Mouse (Mus musculus) stomach, embryonic 16.5 days (tissue): ENCODE data around the gene Ap2a2. TPM values are rescaled to one million over a fixed set of nuclear protein-coding genes. Genes with fewer than 3 reads are reported as not detected.

Experiments
- ATAC-seq: fragments of 200-750 bp; cut with Nextera tagmentation; 2 replicates; pipeline ENCODE4 v1.8.0; 2017; ENCODE audit warnings: moderate number of reproducible peaks, moderate TSS enrichment; ENCODE audit not compliant: insufficient read depth, low FRiP score
- H3K27ac ChIP-seq: fragments of 300-500 bp; sonication (generic); 2 replicates; pipeline ENCODE4 v1.5.1; 2014; ENCODE audit warnings: low read length
- H3K27me3 ChIP-seq: fragments of 300-500 bp; sonication (generic); 2 replicates; pipeline ENCODE4 v1.6.1; 2014; ENCODE audit warnings: low read length, control low read depth, mixed read lengths; ENCODE audit not compliant: control insufficient read depth, insufficient read depth
- H3K36me3 ChIP-seq: fragments of 300-500 bp; sonication (generic); 2 replicates; pipeline ENCODE4 v1.6.1; 2014; ENCODE audit warnings: low read length; ENCODE audit not compliant: control insufficient read depth, insufficient read depth
- H3K4me1 ChIP-seq: fragments of 300-500 bp; sonication (generic); 2 replicates; pipeline ENCODE4 v1.6.1; 2014; ENCODE audit warnings: low read length, control low read depth, mixed read lengths; ENCODE audit not compliant: control insufficient read depth, insufficient read depth
- H3K4me2 ChIP-seq: fragments of 300-500 bp; sonication (generic); 2 replicates; pipeline ENCODE4 v1.6.1; 2014; ENCODE audit warnings: low read depth, low read length, mixed read lengths
- H3K4me3 ChIP-seq: fragments of 300-500 bp; sonication (generic); replicated peaks from 2 replicates; pipeline ENCODE4 v1.5.1; 2014; ENCODE audit warnings: mild to moderate bottlenecking, low read length
- H3K9ac ChIP-seq: fragments of 300-500 bp; sonication (generic); 2 replicates; pipeline ENCODE4 v1.6.1; 2014; ENCODE audit warnings: low read length
- H3K9me3 ChIP-seq: fragments of 300-500 bp; sonication (generic); replicated peaks from 2 replicates; pipeline ENCODE4 v1.6.1; 2016; ENCODE audit warnings: low read length, control low read depth; ENCODE audit not compliant: control insufficient read depth
- WGBS: fragments of 180-500 bp; shearing (Covaris S2); extraction: QIAGEN DNeasy Blood & Tissue Kit; methylation state at CpG from one replicate; pipeline ENCODE4 v1.1.7; 2014; 5-methylcytosine and 5-hydroxymethylcytosine counted together
- polyA plus RNA-seq: library from polyadenylated mRNA; unstranded; fragments of >200 nt; fragmentation: Nextera tagmentation; extraction: Ambion mirVana; gene quantifications from 2 replicates; pipeline ENCODE4 v1.2.1, GENCODE M21; 2015

Ap2a2 gene
- polyA plus RNA-seq, 1 experiment from 2014 or later, result 86.0 TPM

- ATAC-seq, result no peak
- H3K4me3 ChIP-seq, result no peak overlapping the region
- no peaks in the 10 kb centered on the region for H3K27me3 ChIP-seq
- H3K9ac ChIP-seq, result no peak overlapping the region
- no peaks in the 10 kb centered on the region for H3K9me3 ChIP-seq
- 50% methylated on average over 1 of the region's 1 CpGs for WGBS
- H3K36me3 ChIP-seq, result no peaks in the 10 kb centered on the region
- no peak overlapping the region for H3K4me2 ChIP-seq
- H3K4me1 ChIP-seq, result peaks cover 16% of the 10 kb centered on the region
- no peak overlapping the region for H3K27ac ChIP-seq
Measured at GRCm38 (mm10) chr7:141535570-141535969, 26.4 kb upstream of the Ap2a2 start.

- WGBS, result 5% methylated on average over 18 of the region's 18 CpGs
- no peaks in the 10 kb centered on the region for H3K9me3 ChIP-seq
Measured at GRCm38 (mm10) chr7:141538852-141539555, 23.0 kb upstream of the Ap2a2 start.

GRCm38 (mm10) chr7:141539556-141540311 is 22.2 kb upstream of the Ap2a2 start, which contains the start of gene Chid1:
Chid1 (minus strand) TSS chr7:141539857.
- Histone ChIP-seq H3K4me1 (peaks cover 21% of the 10 kb centered on the region), H3K4me3 (peak within 1 kb of the TSS; percentile 80), H3K36me3 (no peaks in the 10 kb centered on the region), H3K27ac (peak within 1 kb of the TSS; percentile 90), H3K27me3 (no peaks in the 10 kb centered on the region), H3K9ac (peak within 1 kb of the TSS; percentile 83), H3K4me2 (peak within 1 kb of the TSS; percentile 95), H3K9me3 (no peaks in the 10 kb centered on the region)
- under 1% methylated on average over 46 of the region's 46 CpGs for WGBS
- peak; percentile 97 for ATAC-seq

More at GRCm38 (mm10) chr7:141538852-141539555, 23.0 kb upstream of the Ap2a2 start:
- H3K4me2 ChIP-seq, result peak overlapping the region; percentile 95
- peak; percentile 11; the same call in 1 of the 2 replicates for ATAC-seq
- peak overlapping the region; percentile 81 for H3K27ac ChIP-seq
- H3K4me1 ChIP-seq, result peaks cover 21% of the 10 kb centered on the region
- no peaks in the 10 kb centered on the region for H3K27me3 ChIP-seq
- peak overlapping the region; percentile 80 for H3K4me3 ChIP-seq
- no peaks in the 10 kb centered on the region for H3K36me3 ChIP-seq
- H3K9ac ChIP-seq, result peak overlapping the region; percentile 83

GRCm38 (mm10) chr7:141540312-141541081 is 21.5 kb upstream of the Ap2a2 start:
- peaks cover 21% of the 10 kb centered on the region for H3K4me1 ChIP-seq
- H3K9ac ChIP-seq, result peak overlapping the region; percentile 75
- peak overlapping the region; percentile 90 for H3K27ac ChIP-seq
- H3K4me3 ChIP-seq, result peak overlapping the region; percentile 80
- peak overlapping the region; percentile 95 for H3K4me2 ChIP-seq
- 49% methylated on average over 13 of the region's 13 CpGs for WGBS
- no peaks in the 10 kb centered on the region for H3K9me3 ChIP-seq
- no peaks in the 10 kb centered on the region for H3K27me3 ChIP-seq
- no peaks in the 10 kb centered on the region for H3K36me3 ChIP-seq
- ATAC-seq, result peak; percentile 67; the same call in 1 of the 2 replicates

GRCm38 (mm10) chr7:141541681-141542080 is 20.3 kb upstream of the Ap2a2 start:
- Histone ChIP-seq H3K27me3 (no peaks in the 10 kb centered on the region), H3K4me1 (peaks cover 21% of the 10 kb centered on the region), H3K4me2 (no peak overlapping the region), H3K36me3 (no peaks in the 10 kb centered on the region), H3K9ac (no peak overlapping the region), H3K9me3 (no peaks in the 10 kb centered on the region), H3K4me3 (no peak overlapping the region), H3K27ac (no peak overlapping the region)
- no peak for ATAC-seq
- 75% methylated on average over 4 of the region's 4 CpGs for WGBS

GRCm38 (mm10) chr7:141542588-141542987 is 19.4 kb upstream of the Ap2a2 start:
- WGBS, result 83% methylated on average over 2 of the region's 2 CpGs

GRCm38 (mm10) chr7:141544654-141545053 is 17.3 kb upstream of the Ap2a2 start:
- no peaks in the 10 kb centered on the region for H3K36me3 ChIP-seq
- H3K9ac ChIP-seq, result no peak overlapping the region
- ATAC-seq, result no peak
- H3K4me1 ChIP-seq, result peaks cover 12% of the 10 kb centered on the region
- H3K27ac ChIP-seq, result no peak overlapping the region
- no peak overlapping the region for H3K4me3 ChIP-seq
- 62% methylated on average over 4 of the region's 4 CpGs for WGBS
- no peak overlapping the region for H3K4me2 ChIP-seq
- no peaks in the 10 kb centered on the region for H3K27me3 ChIP-seq
- no peaks in the 10 kb centered on the region for H3K9me3 ChIP-seq

More at GRCm38 (mm10) chr7:141542588-141542987, 19.4 kb upstream of the Ap2a2 start:
- no peaks in the 10 kb centered on the region for H3K9me3 ChIP-seq
- H3K4me3 ChIP-seq, result no peak overlapping the region
- H3K27me3 ChIP-seq, result no peaks in the 10 kb centered on the region
- no peaks in the 10 kb centered on the region for H3K36me3 ChIP-seq
- ATAC-seq, result no peak
- H3K4me1 ChIP-seq, result peaks cover 21% of the 10 kb centered on the region
- no peak overlapping the region for H3K4me2 ChIP-seq
- no peak overlapping the region for H3K27ac ChIP-seq
- no peak overlapping the region for H3K9ac ChIP-seq

- Histone ChIP-seq H3K4me3 (no peak overlapping the region), H3K4me2 (no peak overlapping the region), H3K27me3 (no peaks in the 10 kb centered on the region), H3K9ac (no peak overlapping the region), H3K27ac (0 out of 2 replicates have a peak overlapping the region, but pooled peaks have one; percentile 19), H3K36me3 (no peaks in the 10 kb centered on the region), H3K4me1 (no peaks in the 10 kb centered on the region), H3K9me3 (no peaks in the 10 kb centered on the region)
- no peak for ATAC-seq
- WGBS, result 78% methylated on average over 3 of the region's 3 CpGs
Measured at GRCm38 (mm10) chr7:141549432-141550061, 12.4 kb upstream of the Ap2a2 start.
